Mouse (Mus musculus): ENCODE data around the gene Tmem151b.

The Tmem151b gene

GRCm38 (mm10) chr17:45549617-45550181 is at the start of gene Tmem151b:
Gene Tmem151b, minus strand, starts transcription at chr17:45549677.
- no peak for DNase-seq (ENCODE audit: low spot score)

- DNase-seq (ENCODE audit: low spot score) = no peak
Measured at GRCm38 (mm10) chr17:45598891-45599290, 49.4 kb upstream of the Tmem151b start.

- no peak for DNase-seq (ENCODE audit: low spot score)
Measured at GRCm38 (mm10) chr17:45598376-45598775, 48.9 kb upstream of the Tmem151b start.

GRCm38 (mm10) chr17:45597787-45598186 is 48.3 kb upstream of the Tmem151b start:
- no peak for DNase-seq (ENCODE audit: low spot score)

- no peak for DNase-seq (ENCODE audit: low spot score)
Measured at GRCm38 (mm10) chr17:45596631-45597396, 47.3 kb upstream of the Tmem151b start.

- DNase-seq (ENCODE audit: low spot score) = no peak
Measured at GRCm38 (mm10) chr17:45595736-45596390, 46.4 kb upstream of the Tmem151b start.

GRCm38 (mm10) chr17:45594881-45595735 is 45.6 kb upstream of the Tmem151b start:
- DNase-seq (ENCODE audit: low spot score) = no peak

- no peak for DNase-seq (ENCODE audit: low spot score)
Measured at GRCm38 (mm10) chr17:45594195-45594594, 44.7 kb upstream of the Tmem151b start.

GRCm38 (mm10) chr17:45593479-45593878 is 44.0 kb upstream of the Tmem151b start:
- no peak for DNase-seq (ENCODE audit: low spot score)

GRCm38 (mm10) chr17:45592606-45593431 is 43.3 kb upstream of the Tmem151b start:
- no peak for DNase-seq (ENCODE audit: low spot score)

- no peak for DNase-seq (ENCODE audit: low spot score)
Measured at GRCm38 (mm10) chr17:45591701-45592605, 42.5 kb upstream of the Tmem151b start.

- DNase-seq (ENCODE audit: low spot score) = no peak
Measured at GRCm38 (mm10) chr17:45590410-45590809, 40.9 kb upstream of the Tmem151b start.

- no peak for DNase-seq (ENCODE audit: low spot score)
Measured at GRCm38 (mm10) chr17:45589844-45590243, 40.4 kb upstream of the Tmem151b start.

GRCm38 (mm10) chr17:45589236-45589635 is 39.8 kb upstream of the Tmem151b start:
- no peak for DNase-seq (ENCODE audit: low spot score)

- no peak for DNase-seq (ENCODE audit: low spot score)
Measured at GRCm38 (mm10) chr17:45588370-45588769, 38.9 kb upstream of the Tmem151b start.

GRCm38 (mm10) chr17:45586449-45586837 is 37.0 kb upstream of the Tmem151b start:
- DNase-seq (ENCODE audit: low spot score) = no peak

- DNase-seq (ENCODE audit: low spot score) = no peak
Measured at GRCm38 (mm10) chr17:45585725-45586448, 36.4 kb upstream of the Tmem151b start.

- DNase-seq (ENCODE audit: low spot score) = no peak
Measured at GRCm38 (mm10) chr17:45584939-45585678, 35.6 kb upstream of the Tmem151b start.

Data from left cerebral cortex, adult 11 months (tissue).